Mouse (Mus musculus) v-Abl transformed pro-B cells (cell line): ENCODE data around the gene Megf8.

Experiments
- in situ Hi-C, 2 experiments: fragments of 400-800 bp; cut with MboI; formaldehyde crosslinking; loops; one replicate each; pipeline ENCODE4 v1.15.1; 2025; ENCODE audit not compliant: unreplicated experiment in 2 of 2

Megf8 gene

DNA sequence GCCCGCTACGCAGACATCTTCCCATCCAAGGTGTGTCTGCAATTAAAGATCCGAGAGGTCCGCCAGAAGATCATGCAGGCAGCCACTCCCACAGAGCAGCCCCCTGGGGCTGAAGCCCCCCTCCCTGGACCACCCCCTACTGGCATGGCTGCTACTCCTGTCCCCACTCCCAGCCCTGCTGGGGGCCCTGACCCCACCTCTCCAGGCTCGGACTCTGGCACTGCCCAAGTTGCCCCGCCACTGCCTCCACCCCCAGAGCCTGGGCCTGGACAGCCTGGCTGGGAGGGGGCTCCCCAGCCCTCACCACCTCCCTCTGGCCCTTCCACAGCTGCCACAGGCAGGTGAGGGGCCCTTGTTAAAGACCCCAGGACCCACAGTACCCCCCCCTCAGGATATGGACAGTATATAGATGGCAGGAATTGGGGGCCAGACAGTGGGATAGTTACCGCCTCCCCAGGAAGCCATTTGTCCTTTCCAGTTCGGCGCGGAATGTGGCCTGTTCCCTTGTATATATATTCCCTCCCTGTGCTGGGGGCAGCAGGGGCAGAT is 23.7 kb upstream of the Megf8 start:
- in situ Hi-C loops, result loop anchor here in 1 of 2 experiments (25.0 kb wide), 1 partner anchor 731 kb away; no protein-coding TSS in a partner anchor

DNA sequence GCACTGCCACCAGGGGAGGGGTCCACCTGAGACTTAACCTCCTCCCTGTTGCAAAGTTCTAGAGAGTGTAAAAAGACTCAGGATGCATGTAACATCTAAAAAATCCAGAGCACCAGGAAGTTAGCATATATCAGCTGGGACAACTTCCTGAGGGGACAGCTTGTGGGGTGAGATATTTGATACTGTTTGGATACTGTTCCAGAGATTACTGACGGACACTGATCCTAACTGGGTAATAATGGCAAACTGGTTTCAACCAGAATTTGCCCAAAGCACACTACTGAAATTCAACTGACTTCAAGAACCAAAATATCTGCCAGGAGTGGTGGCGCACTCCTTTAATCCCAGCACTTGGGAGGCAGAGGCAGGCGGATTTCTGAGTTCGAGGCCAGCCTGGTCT is 22.5 kb upstream of the Megf8 start:
- in situ Hi-C loops, result loop anchor here in 1 of 2 experiments (25.0 kb wide), 1 partner anchor 732 kb away; no protein-coding TSS in a partner anchor

GRCm38 (mm10) chr7:25294960-25295722 is 21.8 kb upstream of the Megf8 start:
- in situ Hi-C loops, result loop anchor here in 1 of 2 experiments (25.0 kb wide), 1 partner anchor 733 kb away; no protein-coding TSS in a partner anchor

DNA sequence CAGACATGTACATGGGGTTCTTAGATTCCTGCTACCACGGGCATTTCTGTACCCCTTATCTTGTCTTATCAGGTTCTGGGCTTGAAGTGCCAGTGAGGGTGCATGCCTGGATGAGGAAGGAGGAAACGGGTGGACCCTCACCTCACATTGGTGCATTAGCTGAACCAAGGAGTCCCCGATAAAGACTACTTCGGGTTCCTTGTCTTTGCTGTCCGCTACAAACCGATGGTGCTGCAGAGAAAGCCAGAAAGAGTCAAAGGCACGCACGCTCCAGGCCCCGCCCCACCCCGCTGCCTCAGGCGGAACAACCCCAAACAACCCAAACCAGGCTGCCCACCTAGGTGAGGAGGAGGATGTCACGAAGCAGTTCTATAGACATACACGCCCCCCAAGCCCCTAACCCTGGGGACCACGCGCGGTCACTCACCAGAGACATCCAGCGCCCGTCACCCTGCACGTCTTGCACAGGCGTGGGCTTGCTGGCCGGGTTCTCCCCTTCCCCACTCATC is 20.0 kb upstream of the Megf8 start:
- in situ Hi-C loops, result loop anchor here in 1 of 2 experiments (25.0 kb wide), 1 partner anchor 735 kb away; no protein-coding TSS in a partner anchor

DNA sequence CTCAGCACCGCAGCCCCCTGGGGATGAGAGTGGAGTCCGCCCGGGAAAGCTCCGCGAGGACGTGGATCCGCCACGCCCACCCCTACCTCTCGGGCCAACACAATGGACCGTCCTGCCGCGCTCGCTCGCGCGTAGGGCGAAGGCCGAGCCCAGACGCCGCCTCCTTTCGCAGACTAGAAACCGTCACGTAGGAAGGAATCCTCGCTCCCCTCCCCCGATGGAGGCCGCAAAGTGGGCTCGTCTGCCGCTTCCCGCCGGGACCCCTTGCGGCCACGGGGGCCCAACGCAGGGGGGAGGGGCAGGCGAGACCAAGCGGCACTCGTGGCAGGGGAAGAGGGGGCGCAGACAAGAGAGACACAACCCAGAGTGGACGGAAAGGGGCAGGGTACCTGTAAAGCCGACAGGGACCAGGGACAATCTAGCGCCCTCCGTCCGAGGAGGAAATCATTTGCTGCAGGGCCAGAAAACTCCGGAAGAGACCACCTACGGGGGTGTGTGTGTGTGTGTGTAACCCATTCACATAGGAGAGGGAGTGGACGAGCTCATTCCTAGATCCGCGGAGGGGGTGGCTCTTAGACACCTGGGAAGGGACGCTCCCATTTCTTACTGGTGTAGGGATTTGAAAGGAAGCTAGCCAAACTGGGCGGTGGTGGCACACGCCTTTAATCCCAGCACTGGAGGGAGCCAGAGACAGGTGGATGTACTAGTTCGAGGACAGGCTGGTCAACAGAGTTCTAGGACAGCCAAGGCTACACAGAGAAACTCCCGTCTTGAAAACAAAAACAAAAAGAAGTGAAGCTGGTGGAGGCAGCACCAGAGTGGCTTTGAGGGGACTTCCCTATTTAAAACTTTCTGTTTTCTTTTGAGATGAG is 19.3 kb upstream of the Megf8 start, which contains the start of gene Pafah1b3:
Pafah1b3 (minus strand) TSS at position 533 of the 872 bp plus-strand sequence.
- in situ Hi-C loops, result loop anchor here in 1 of 2 experiments (25.0 kb wide), 1 partner anchor 735 kb away; no protein-coding TSS in a partner anchor

GRCm38 (mm10) chr7:25301063-25301462 is 15.9 kb upstream of the Megf8 start, which contains the start of gene Prr19:
Gene Prr19 (plus strand): TSS chr7:25301411.
- in situ Hi-C loops, result no loop called here

- in situ Hi-C loops, result no loop called here
Measured at GRCm38 (mm10) chr7:25303003-25303684, 13.8 kb upstream of the Megf8 start.

DNA sequence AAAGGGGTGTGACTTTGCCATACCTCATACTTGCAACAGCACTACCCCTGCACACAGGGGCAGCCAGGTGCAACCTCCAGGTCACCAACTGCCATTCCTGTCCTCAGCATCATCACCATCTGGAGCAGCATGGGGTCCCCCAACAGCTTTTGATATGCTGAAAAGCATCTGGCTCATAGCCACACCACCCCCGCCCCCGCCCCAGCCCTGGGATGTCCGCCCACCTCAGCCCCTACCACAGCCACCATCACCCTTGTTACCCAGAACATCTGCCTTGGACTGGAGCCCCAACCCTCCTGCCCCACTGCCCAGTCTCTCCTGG is 13.3 kb upstream of the Megf8 start:
- in situ Hi-C loops, result no loop called here

GRCm38 (mm10) chr7:25305481-25305880 is 11.5 kb upstream of the Megf8 start:
- in situ Hi-C loops, result no loop called here

DNA sequence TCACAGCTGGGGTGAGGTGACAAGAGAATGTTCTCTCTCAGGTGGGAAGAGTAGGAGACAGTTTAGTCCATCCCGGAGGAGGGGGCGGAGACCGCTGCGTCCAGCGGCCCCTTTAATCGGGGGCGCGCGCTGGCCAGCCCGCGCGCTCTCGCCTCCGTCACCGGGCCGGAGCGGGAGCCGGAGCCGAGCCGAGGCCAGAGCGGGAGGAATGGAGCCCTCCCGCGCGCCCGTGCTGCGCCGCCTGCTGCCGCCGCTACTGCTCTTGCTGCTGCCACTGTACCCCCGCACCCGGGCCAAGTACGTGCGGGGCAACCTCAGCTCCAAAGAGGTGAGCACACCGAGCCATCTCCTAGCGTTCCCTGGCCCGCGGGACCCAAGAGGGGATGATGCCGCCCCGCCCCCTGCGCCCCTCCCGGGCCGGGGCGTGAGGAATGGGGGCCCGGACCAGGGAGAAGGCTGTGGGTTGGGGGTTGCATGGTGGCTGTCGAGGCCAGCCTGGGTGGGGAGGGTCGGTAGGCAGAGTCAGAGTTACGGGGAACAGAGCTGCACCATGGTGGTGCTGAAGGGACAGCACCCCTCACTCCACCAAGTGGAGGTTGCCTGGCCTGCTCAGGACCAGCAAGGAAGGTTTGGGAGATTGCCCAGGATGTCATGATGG is 10.9 kb upstream of the Megf8 start, which contains the start of gene Tmem145:
Tmem145 (plus strand) TSS at position 151 of the 658 bp plus-strand sequence.
- in situ Hi-C loops, result no loop called here

DNA sequence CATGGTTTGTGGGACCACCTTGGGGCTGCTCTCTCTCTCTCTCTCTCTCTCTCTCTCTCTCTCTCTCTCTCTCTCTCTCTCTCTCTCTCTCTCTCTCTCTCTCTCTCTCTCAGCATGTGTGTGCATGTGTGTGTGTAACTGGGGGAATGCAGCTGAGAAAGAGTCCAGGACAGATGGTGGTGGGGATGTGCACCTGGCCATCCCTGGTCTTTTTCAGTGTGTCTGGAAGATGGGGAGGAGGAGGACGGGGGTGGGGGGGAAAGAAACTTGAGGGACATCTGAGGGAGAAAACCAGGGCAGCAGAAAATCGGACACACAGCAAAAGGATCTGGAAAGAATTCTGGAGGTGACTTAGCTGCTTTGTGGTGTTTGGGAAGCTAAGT is 10.4 kb upstream of the Megf8 start:
- in situ Hi-C loops, result no loop called here

DNA sequence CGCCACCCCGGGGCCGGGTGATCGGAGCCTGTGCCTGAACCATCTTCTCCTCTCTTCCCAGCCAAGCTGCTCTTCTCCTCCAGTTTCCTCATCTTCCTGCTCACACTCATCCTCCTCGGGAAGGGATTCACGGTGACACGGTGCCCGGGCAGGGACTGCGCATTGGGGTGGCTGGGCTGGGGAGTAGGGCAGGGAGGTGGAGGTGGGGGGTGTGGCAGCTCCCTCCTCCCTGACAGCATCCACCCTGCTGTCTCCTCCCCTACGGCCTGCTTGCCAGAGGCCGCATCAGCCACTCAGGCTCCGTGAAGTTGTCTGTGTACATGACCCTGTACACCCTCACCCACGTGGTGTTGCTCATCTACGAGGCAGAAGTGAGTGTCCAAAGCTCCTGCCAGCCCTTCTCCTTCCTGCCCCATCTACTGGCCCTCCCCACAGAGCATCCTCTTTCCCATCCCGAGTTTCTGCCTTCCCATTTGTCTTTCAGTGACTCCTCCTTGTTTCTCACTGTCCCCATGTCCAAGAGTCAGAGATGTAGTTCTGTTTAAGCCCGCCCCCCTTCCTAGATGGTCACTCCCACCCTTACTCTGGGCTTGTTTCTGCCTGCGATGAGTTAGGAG is 8.2 kb upstream of the Megf8 start:
- in situ Hi-C loops, result no loop called here

GRCm38 (mm10) chr7:25309425-25309824 is 7.5 kb upstream of the Megf8 start:
- in situ Hi-C loops, result no loop called here

DNA sequence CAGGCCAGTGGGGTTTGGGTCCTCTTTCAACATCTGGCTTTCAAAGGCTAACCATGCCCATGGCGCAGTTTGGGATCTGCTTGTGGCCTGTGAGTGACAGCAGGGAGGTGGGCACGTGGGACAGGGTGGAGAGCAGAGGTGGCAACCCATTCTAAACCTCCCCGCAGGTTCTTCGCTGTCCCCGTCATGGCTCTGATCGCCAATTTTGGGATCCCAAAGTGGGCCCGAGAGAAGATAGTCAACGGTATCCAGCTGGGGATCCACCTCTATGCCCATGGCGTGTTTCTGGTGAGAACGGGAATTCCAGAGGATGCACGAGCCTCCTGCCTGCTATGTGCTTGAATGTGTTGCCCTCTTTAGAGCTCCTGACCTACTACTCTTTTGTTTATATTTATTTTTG is 5.8 kb upstream of the Megf8 start:
- in situ Hi-C loops, result no loop called here

- in situ Hi-C loops, result no loop called here
Measured at GRCm38 (mm10) chr7:25313325-25313724, 3.6 kb upstream of the Megf8 start.

GRCm38 (mm10) chr7:25314606-25315305 is 2.2 kb upstream of the Megf8 start:
- in situ Hi-C loops, result loop anchor here (5.0 kb wide), 3 partner anchors 32 to 212 kb away; no protein-coding TSS in a partner anchor

GRCm38 (mm10) chr7:25315306-25316041 is 1.5 kb upstream of the Megf8 start:
- in situ Hi-C loops, result loop anchor here (5.0 kb wide), 3 partner anchors 33 to 213 kb away; no protein-coding TSS in a partner anchor
